Mouse (Mus musculus): ENCODE results near the gene Alpk3. TPM values are rescaled to one million over a fixed set of nuclear protein-coding genes. Genes with fewer than 3 reads are reported as not detected.

Gene Alpk3
- polyA plus RNA-seq, 1 experiment from 2014 or later = not detected

DNA sequence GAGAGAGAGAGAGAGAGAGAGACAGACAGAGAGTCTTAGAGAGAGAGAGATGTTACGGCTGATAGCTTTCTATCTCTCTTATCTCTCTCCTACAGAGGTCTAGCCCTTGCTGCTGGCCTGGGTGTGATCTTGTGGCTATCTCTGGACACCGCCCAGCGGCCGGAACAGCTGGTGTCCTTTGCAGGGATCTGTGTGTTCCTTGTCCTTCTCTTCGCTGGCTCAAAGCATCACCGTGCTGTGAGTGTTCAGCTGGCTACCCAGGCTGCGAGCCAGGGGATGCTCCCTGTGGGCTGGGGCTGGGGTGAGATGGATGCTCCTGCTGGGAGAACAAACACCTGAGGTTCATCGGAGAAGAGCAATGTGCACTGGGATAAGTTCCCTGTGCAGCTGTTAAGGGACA, 67.4 kb downstream of the Alpk3 start:
- H3K9me3 ChIP-seq (ENCODE audit: control insufficient read depth, low read length) = no peaks in the 10 kb centered on the region
- no peak overlapping the region for H3K9ac ChIP-seq (ENCODE audit: low read length)
- 0 out of 2 replicates have a peak, but pooled peaks cover 2% of the 10 kb centered on the region for H3K4me1 ChIP-seq (replicated peaks; ENCODE audit: control insufficient read depth, insufficient read depth, low read length)
- no peak overlapping the region for H3K4me3 ChIP-seq (ENCODE audit: low read depth, low read length)
- DNase-seq (ENCODE audit: low spot score) = no peak
- no peak overlapping the region for H3K27ac ChIP-seq (ENCODE audit: low read depth, low read length)
- H3K36me3 ChIP-seq (ENCODE audit: control insufficient read depth, insufficient read depth, low read length) = no peaks in the 10 kb centered on the region
- H3K27me3 ChIP-seq (ENCODE audit: control insufficient read depth, insufficient read depth, low read length) = no peaks in the 10 kb centered on the region
- H3K4me2 ChIP-seq (ENCODE audit: low read depth, low read length, severe bottlenecking) = no peak overlapping the region
- no peak for ATAC-seq (replicated peaks; ENCODE audit: low FRiP score)
- WGBS = 80% methylated on average over 8 of the region's 8 CpGs

GRCm38 (mm10) chr7:81125215-81126175, 68.1 kb downstream of the Alpk3 start:
- Histone ChIP-seq H3K4me1 (replicated peaks; ENCODE audit: control insufficient read depth, insufficient read depth, low read length) (0 out of 2 replicates have a peak, but pooled peaks cover 2% of the 10 kb centered on the region), H3K9me3 (ENCODE audit: control insufficient read depth, low read length) (no peaks in the 10 kb centered on the region), H3K4me2 (ENCODE audit: low read depth, low read length, severe bottlenecking) (no peak overlapping the region), H3K27me3 (ENCODE audit: control insufficient read depth, insufficient read depth, low read length) (no peaks in the 10 kb centered on the region), H3K36me3 (ENCODE audit: control insufficient read depth, insufficient read depth, low read length) (no peaks in the 10 kb centered on the region), H3K4me3 (ENCODE audit: low read depth, low read length) (no peak overlapping the region), H3K27ac (ENCODE audit: low read depth, low read length) (no peak overlapping the region), H3K9ac (ENCODE audit: low read length) (no peak overlapping the region)
- 74% methylated on average over 10 of the region's 10 CpGs for WGBS
- ATAC-seq (replicated peaks; ENCODE audit: low FRiP score) (no peak), DNase-seq (ENCODE audit: low spot score) (no peak)

DNA sequence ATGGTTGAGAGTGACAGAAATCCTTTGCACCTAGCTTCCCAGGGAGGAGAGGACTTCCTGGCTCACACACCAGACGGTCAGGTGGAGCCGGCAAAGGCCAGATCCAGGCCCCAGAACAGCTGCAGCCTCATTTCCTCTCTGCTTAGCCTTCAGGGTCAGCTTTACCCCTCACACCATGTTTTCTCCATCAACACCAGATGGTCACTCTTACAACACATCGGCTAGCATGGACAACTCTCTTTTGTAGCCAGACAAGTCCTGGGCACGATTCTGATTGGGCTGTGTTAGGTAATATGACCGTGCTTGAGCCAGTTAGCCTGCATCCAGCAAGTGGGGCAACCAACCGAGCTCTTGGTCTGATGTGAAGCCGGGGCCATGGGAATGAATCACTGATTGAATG, 74.5 kb downstream of the Alpk3 start:
- H3K27me3 ChIP-seq (ENCODE audit: control insufficient read depth, insufficient read depth, low read length) = no peaks in the 10 kb centered on the region
- H3K27ac ChIP-seq (ENCODE audit: low read depth, low read length) = no peak overlapping the region
- 67% methylated on average over 7 of the region's 7 CpGs for WGBS
- no peak overlapping the region for H3K4me3 ChIP-seq (ENCODE audit: low read depth, low read length)
- no peaks in the 10 kb centered on the region for H3K9me3 ChIP-seq (ENCODE audit: control insufficient read depth, low read length)
- no peaks in the 10 kb centered on the region for H3K4me1 ChIP-seq (replicated peaks; ENCODE audit: control insufficient read depth, insufficient read depth, low read length)
- no peak overlapping the region for H3K9ac ChIP-seq (ENCODE audit: low read length)
- DNase-seq (ENCODE audit: low spot score) (no peak), ATAC-seq (replicated peaks; ENCODE audit: low FRiP score) (no peak)
- H3K4me2 ChIP-seq (ENCODE audit: low read depth, low read length, severe bottlenecking) = no peak overlapping the region
- no peaks in the 10 kb centered on the region for H3K36me3 ChIP-seq (ENCODE audit: control insufficient read depth, insufficient read depth, low read length)

DNA sequence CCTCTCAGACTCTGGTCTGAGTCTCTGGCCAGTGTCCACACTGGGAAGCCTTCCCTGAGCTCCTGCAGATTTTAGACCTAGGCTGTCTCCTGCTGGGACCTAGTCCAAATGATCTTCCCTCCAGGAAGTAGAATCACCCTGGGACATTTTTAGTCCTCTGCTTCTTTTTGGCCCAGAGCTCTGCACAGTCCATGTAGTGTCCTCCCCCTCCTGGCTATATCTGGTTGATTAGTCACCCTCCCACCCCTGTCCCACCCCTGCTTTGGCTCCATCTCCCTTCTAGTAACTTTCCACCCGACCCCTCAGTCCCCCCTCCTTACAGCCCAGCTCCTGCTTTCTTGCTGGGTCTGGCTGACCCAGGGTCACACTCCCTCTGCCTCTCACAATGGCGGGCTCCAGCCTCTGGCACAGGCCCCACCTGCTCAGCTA, 75.5 kb downstream of the Alpk3 start:
- Histone ChIP-seq H3K4me2 (ENCODE audit: low read depth, low read length, severe bottlenecking) (no peak overlapping the region), H3K9me3 (ENCODE audit: control insufficient read depth, low read length) (no peaks in the 10 kb centered on the region), H3K27ac (ENCODE audit: low read depth, low read length) (no peak overlapping the region), H3K9ac (ENCODE audit: low read length) (no peak overlapping the region), H3K4me1 (replicated peaks; ENCODE audit: control insufficient read depth, insufficient read depth, low read length) (no peaks in the 10 kb centered on the region), H3K27me3 (ENCODE audit: control insufficient read depth, insufficient read depth, low read length) (no peaks in the 10 kb centered on the region), H3K36me3 (ENCODE audit: control insufficient read depth, insufficient read depth, low read length) (no peaks in the 10 kb centered on the region), H3K4me3 (ENCODE audit: low read depth, low read length) (no peak overlapping the region)
- DNase-seq (ENCODE audit: low spot score) (no peak), ATAC-seq (replicated peaks; ENCODE audit: low FRiP score) (no peak)
- 4% methylated on average over 2 of the region's 2 CpGs for WGBS

- Histone ChIP-seq H3K4me2 (ENCODE audit: low read depth, low read length, severe bottlenecking) (no peak overlapping the region), H3K27me3 (ENCODE audit: control insufficient read depth, insufficient read depth, low read length) (no peaks in the 10 kb centered on the region), H3K9ac (ENCODE audit: low read length) (no peak overlapping the region), H3K9me3 (ENCODE audit: control insufficient read depth, low read length) (no peaks in the 10 kb centered on the region), H3K36me3 (ENCODE audit: control insufficient read depth, insufficient read depth, low read length) (no peaks in the 10 kb centered on the region), H3K4me3 (ENCODE audit: low read depth, low read length) (no peak overlapping the region), H3K27ac (ENCODE audit: low read depth, low read length) (no peak overlapping the region), H3K4me1 (replicated peaks; ENCODE audit: control insufficient read depth, insufficient read depth, low read length) (no peaks in the 10 kb centered on the region)
- no peak for ATAC-seq (replicated peaks; ENCODE audit: low FRiP score)
- 74% methylated on average over 6 of the region's 6 CpGs for WGBS
- DNase-seq (ENCODE audit: low spot score) = no peak
Observed at GRCm38 (mm10) chr7:81133416-81133815, 76.0 kb downstream of the Alpk3 start.

DNA sequence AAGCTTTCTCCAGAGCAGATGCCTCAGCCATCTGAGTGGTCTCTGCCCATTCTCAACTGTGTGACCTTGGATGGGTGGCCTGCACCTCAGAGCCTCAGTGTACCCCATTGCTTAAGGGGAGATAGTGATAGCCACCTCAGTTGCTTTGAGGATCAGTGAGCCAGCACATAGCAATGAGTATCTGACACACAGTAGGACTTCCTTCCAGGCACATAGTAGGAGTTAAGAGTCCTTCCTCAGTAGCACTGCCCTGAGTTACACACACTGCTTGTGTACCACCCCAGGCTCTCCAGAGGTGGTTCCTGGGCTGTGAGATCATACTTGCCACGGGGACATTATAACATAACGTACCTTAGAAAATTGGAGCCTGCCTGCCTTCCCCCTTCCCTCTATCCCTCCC, 76.5 kb downstream of the Alpk3 start:
- Histone ChIP-seq H3K4me3 (ENCODE audit: low read depth, low read length) (no peak overlapping the region), H3K9me3 (ENCODE audit: control insufficient read depth, low read length) (no peaks in the 10 kb centered on the region), H3K4me1 (replicated peaks; ENCODE audit: control insufficient read depth, insufficient read depth, low read length) (no peaks in the 10 kb centered on the region), H3K9ac (ENCODE audit: low read length) (no peak overlapping the region), H3K27me3 (ENCODE audit: control insufficient read depth, insufficient read depth, low read length) (no peaks in the 10 kb centered on the region), H3K4me2 (ENCODE audit: low read depth, low read length, severe bottlenecking) (no peak overlapping the region), H3K36me3 (ENCODE audit: control insufficient read depth, insufficient read depth, low read length) (no peaks in the 10 kb centered on the region), H3K27ac (ENCODE audit: low read depth, low read length) (no peak overlapping the region)
- 84% methylated on average over 2 of the region's 2 CpGs for WGBS
- ATAC-seq (replicated peaks; ENCODE audit: low FRiP score) (no peak), DNase-seq (ENCODE audit: low spot score) (no peak)

GRCm38 (mm10) chr7:81134614-81135067, 77.2 kb downstream of the Alpk3 start:
- no peaks in the 10 kb centered on the region for H3K4me1 ChIP-seq (replicated peaks; ENCODE audit: control insufficient read depth, insufficient read depth, low read length)
- H3K4me3 ChIP-seq (ENCODE audit: low read depth, low read length) = no peak overlapping the region
- no peak overlapping the region for H3K9ac ChIP-seq (ENCODE audit: low read length)
- DNase-seq (ENCODE audit: low spot score) (no peak), ATAC-seq (replicated peaks; ENCODE audit: low FRiP score) (no peak)
- H3K36me3 ChIP-seq (ENCODE audit: control insufficient read depth, insufficient read depth, low read length) = no peaks in the 10 kb centered on the region
- no peaks in the 10 kb centered on the region for H3K9me3 ChIP-seq (ENCODE audit: control insufficient read depth, low read length)
- no peak overlapping the region for H3K27ac ChIP-seq (ENCODE audit: low read depth, low read length)
- no peaks in the 10 kb centered on the region for H3K27me3 ChIP-seq (ENCODE audit: control insufficient read depth, insufficient read depth, low read length)
- no peak overlapping the region for H3K4me2 ChIP-seq (ENCODE audit: low read depth, low read length, severe bottlenecking)
- WGBS = 39% methylated on average over 9 of the region's 9 CpGs

DNA sequence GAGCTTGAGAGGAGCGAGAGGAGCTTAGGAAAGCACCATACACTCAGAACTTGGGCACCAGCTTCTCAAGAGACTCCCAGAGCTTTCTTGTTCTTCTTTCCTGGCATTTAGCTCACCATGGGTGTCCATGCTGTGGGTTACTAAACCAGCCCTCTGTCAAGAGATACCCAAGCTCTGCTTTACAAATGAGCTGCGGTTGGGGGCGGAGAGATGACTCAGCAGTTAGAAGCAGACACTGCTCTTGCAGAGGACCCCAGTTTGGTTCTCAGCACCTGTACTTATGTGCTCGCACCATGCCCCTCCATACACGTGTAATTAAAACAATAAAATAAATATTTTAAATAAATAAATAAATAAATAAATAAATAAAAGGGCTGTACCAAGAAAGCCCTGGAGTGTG, 79.9 kb downstream of the Alpk3 start:
- WGBS = 81% methylated on average over 5 of the region's 5 CpGs
- H3K9me3 ChIP-seq (ENCODE audit: control insufficient read depth, low read length) = no peaks in the 10 kb centered on the region
- no peak overlapping the region for H3K27ac ChIP-seq (ENCODE audit: low read depth, low read length)
- no peak overlapping the region for H3K4me2 ChIP-seq (ENCODE audit: low read depth, low read length, severe bottlenecking)
- no peaks in the 10 kb centered on the region for H3K27me3 ChIP-seq (ENCODE audit: control insufficient read depth, insufficient read depth, low read length)
- no peaks in the 10 kb centered on the region for H3K4me1 ChIP-seq (replicated peaks; ENCODE audit: control insufficient read depth, insufficient read depth, low read length)
- DNase-seq (ENCODE audit: low spot score) = no peak
- no peak for ATAC-seq (replicated peaks; ENCODE audit: low FRiP score)
- H3K9ac ChIP-seq (ENCODE audit: low read length) = no peak overlapping the region
- H3K4me3 ChIP-seq (ENCODE audit: low read depth, low read length) = no peak overlapping the region
- no peaks in the 10 kb centered on the region for H3K36me3 ChIP-seq (ENCODE audit: control insufficient read depth, insufficient read depth, low read length)

GRCm38 (mm10) chr7:81139100-81139499, 81.7 kb downstream of the Alpk3 start:
- no peaks in the 10 kb centered on the region for H3K4me1 ChIP-seq (replicated peaks; ENCODE audit: control insufficient read depth, insufficient read depth, low read length)
- no peak overlapping the region for H3K4me3 ChIP-seq (ENCODE audit: low read depth, low read length)
- no peak for DNase-seq (ENCODE audit: low spot score)
- no peak for ATAC-seq (replicated peaks; ENCODE audit: low FRiP score)
- H3K27ac ChIP-seq (ENCODE audit: low read depth, low read length) = no peak overlapping the region
- H3K9me3 ChIP-seq (ENCODE audit: control insufficient read depth, low read length) = no peaks in the 10 kb centered on the region
- 97% methylated on average over 7 of the region's 7 CpGs for WGBS
- H3K27me3 ChIP-seq (ENCODE audit: control insufficient read depth, insufficient read depth, low read length) = no peaks in the 10 kb centered on the region
- no peak overlapping the region for H3K4me2 ChIP-seq (ENCODE audit: low read depth, low read length, severe bottlenecking)
- H3K36me3 ChIP-seq (ENCODE audit: control insufficient read depth, insufficient read depth, low read length) = no peaks in the 10 kb centered on the region
- no peak overlapping the region for H3K9ac ChIP-seq (ENCODE audit: low read length)

Data from forebrain, embryonic 11.5 days (tissue).